Mouse (Mus musculus) limb, embryonic 14.5 days (tissue): ENCODE measurements around the gene Rasgrp3. TPM values are rescaled to one million over a fixed set of nuclear protein-coding genes. Genes with fewer than 3 reads are reported as not detected.
"Not testable (repeated sequence)": the region's sequence is repeated elsewhere in the genome, so short reads cannot be mapped to it uniquely, and the experiment has no call there.

Experiments used
- ATAC-seq: fragments of 200-750 bp; cut with Nextera tagmentation; 2 replicates; pipeline ENCODE4 v1.8.0; 2017; ENCODE audit warnings: low read depth, moderate number of reproducible peaks, moderate TSS enrichment; ENCODE audit not compliant: low FRiP score
- DNase-seq: peaks from one replicate; pipeline ENCODE4 v3.0.0-alpha.2; 2015; ENCODE audit warnings: low spot score
- H3K27ac ChIP-seq: fragments of 300-500 bp; sonication (generic); replicated peaks from 2 replicates; pipeline ENCODE4 v1.5.1; 2014; ENCODE audit warnings: low read depth, mild to moderate bottlenecking, low read length, moderate library complexity, mixed read lengths
- H3K27me3 ChIP-seq: fragments of 300-500 bp; sonication (generic); 2 replicates; pipeline ENCODE4 v1.6.1; 2014; ENCODE audit warnings: low read length, mixed read lengths; ENCODE audit not compliant: control insufficient read depth, insufficient read depth
- H3K36me3 ChIP-seq: fragments of 300-500 bp; sonication (generic); 2 replicates; pipeline ENCODE4 v1.6.1; 2014; ENCODE audit warnings: mild to moderate bottlenecking, low read length, moderate library complexity, mixed read lengths; ENCODE audit not compliant: control insufficient read depth, insufficient read depth
- H3K4me1 ChIP-seq: fragments of 300-500 bp; sonication (generic); 2 replicates; pipeline ENCODE4 v1.6.1; 2014; ENCODE audit warnings: antibody characterized with exemption, low read length, mixed read lengths; ENCODE audit not compliant: control insufficient read depth, insufficient read depth
- H3K4me2 ChIP-seq: fragments of 300-500 bp; sonication (generic); replicated peaks from 2 replicates; pipeline ENCODE4 v1.6.1; 2014; ENCODE audit warnings: low read depth, mild to moderate bottlenecking, low read length, moderate library complexity; ENCODE audit not compliant: severe bottlenecking
- H3K4me3 ChIP-seq: fragments of 300-500 bp; sonication (generic); replicated peaks from 2 replicates; pipeline ENCODE4 v1.5.1; 2014; ENCODE audit warnings: low read length
- H3K9ac ChIP-seq: fragments of 300-500 bp; sonication (generic); 2 replicates; pipeline ENCODE4 v1.6.1; 2014; ENCODE audit warnings: mild to moderate bottlenecking, low read depth, low read length, moderate library complexity; ENCODE audit not compliant: severe bottlenecking
- H3K9me3 ChIP-seq: fragments of 300-500 bp; sonication (generic); 2 replicates; pipeline ENCODE4 v1.6.1; 2016; ENCODE audit warnings: low read length; ENCODE audit not compliant: control insufficient read depth
- POLR2A ChIP-seq: fragments of 200-500 bp; IDR thresholded peaks from 2 replicates; pipeline ENCODE4 v1.8.0; 2012; ENCODE audit warnings: inconsistent platforms, mild to moderate bottlenecking, moderate library complexity, borderline replicate concordance; ENCODE audit not compliant: insufficient read depth, insufficient read length; ENCODE audit errors: extremely low read depth
- WGBS: fragments of 180-500 bp; shearing (Covaris S2); extraction: QIAGEN DNeasy Blood & Tissue Kit; methylation state at CpG from one replicate; pipeline ENCODE4 v1.1.7; 2014; 5-methylcytosine and 5-hydroxymethylcytosine counted together
- polyA plus RNA-seq, 2 experiments: library from polyadenylated mRNA; depleted of rRNA in 1 of 2; stranded (reverse) in 1 of 2; unstranded in 1 of 2; fragments of >200 nt; fragmentation: Nextera tagmentation in 1 of 2; extraction: Ambion mirVana in 1 of 2; gene quantifications; 2 replicates each; pipeline versions ENCODE4 v1.2.1 to v1.2.3; 2012 to 2014

Rasgrp3 gene
- polyA plus RNA-seq, 2 experiments, result 9.3 to 13.9 TPM

- Histone ChIP-seq H3K36me3 (no peaks in the 10 kb centered on the region), H3K27me3 (no peaks in the 10 kb centered on the region), H3K4me2 (no peak overlapping the region), H3K4me3 (no peak overlapping the region), H3K9ac (no peak overlapping the region), H3K27ac (no peak overlapping the region), H3K9me3 (no peaks in the 10 kb centered on the region), H3K4me1 (peaks cover 13% of the 10 kb centered on the region)
- TF ChIP-seq POLR2A, result no peak
- ATAC-seq, result no peak
- 90% methylated on average over 6 of the region's 6 CpGs for WGBS
- no peak for DNase-seq
Observed at GRCm38 (mm10) chr17:75460621-75461020, 24.9 kb downstream of the Rasgrp3 start.

- Histone ChIP-seq H3K27ac (no peak overlapping the region), H3K4me3 (no peak overlapping the region), H3K9me3 (no peaks in the 10 kb centered on the region), H3K4me1 (peaks cover 14% of the 10 kb centered on the region), H3K9ac (no peak overlapping the region), H3K36me3 (no peaks in the 10 kb centered on the region), H3K4me2 (no peak overlapping the region), H3K27me3 (no peaks in the 10 kb centered on the region)
- DNase-seq (no peak), ATAC-seq (no peak)
- WGBS, result 96% methylated on average over 1 of the region's 1 CpGs
- no peak for TF ChIP-seq POLR2A
Observed at GRCm38 (mm10) chr17:75461771-75462170, 26.1 kb downstream of the Rasgrp3 start.

GRCm38 (mm10) chr17:75463223-75463622, 27.5 kb downstream of the Rasgrp3 start:
- not testable (repeated sequence) for H3K9me3 ChIP-seq, H3K36me3 ChIP-seq, ATAC-seq, H3K9ac ChIP-seq, H3K4me2 ChIP-seq, H3K4me3 ChIP-seq, H3K27ac ChIP-seq, DNase-seq, H3K27me3 ChIP-seq
- peaks cover 14% of the 10 kb centered on the region for H3K4me1 ChIP-seq
- WGBS, result 87% methylated on average over 1 of the region's 1 CpGs

GRCm38 (mm10) chr17:75463645-75464044, 27.9 kb downstream of the Rasgrp3 start:
- Histone ChIP-seq H3K4me1 (peaks cover 14% of the 10 kb centered on the region), H3K27ac (no peak overlapping the region), H3K27me3 (no peaks in the 10 kb centered on the region), H3K9ac (no peak overlapping the region), H3K4me2 (no peak overlapping the region), H3K4me3 (no peak overlapping the region), H3K9me3 (no peaks in the 10 kb centered on the region), H3K36me3 (no peaks in the 10 kb centered on the region)
- WGBS, result 85% methylated on average over 2 of the region's 2 CpGs
- DNase-seq (no peak), ATAC-seq (no peak)
- no peak for TF ChIP-seq POLR2A

- TF ChIP-seq POLR2A, result no peak
- H3K4me2 ChIP-seq, result peak overlapping the region; percentile 45; the same call in 1 of the 2 replicates
Observed at GRCm38 (mm10) chr17:75464331-75464982, 28.8 kb downstream of the Rasgrp3 start.

More at GRCm38 (mm10) chr17:75464331-75464982, 28.8 kb downstream of the Rasgrp3 start:
- no peak overlapping the region for H3K27ac ChIP-seq
- H3K36me3 ChIP-seq, result no peaks in the 10 kb centered on the region
- no peak overlapping the region for H3K9ac ChIP-seq
- DNase-seq (no peak), ATAC-seq (no peak)
- no peaks in the 10 kb centered on the region for H3K27me3 ChIP-seq
- H3K4me3 ChIP-seq, result no peak overlapping the region
- WGBS, result 15% methylated on average over 9 of the region's 9 CpGs
- no peaks in the 10 kb centered on the region for H3K9me3 ChIP-seq
- peaks cover 14% of the 10 kb centered on the region for H3K4me1 ChIP-seq
